Mouse (Mus musculus) hindbrain, embryonic 11.5 days (tissue): ENCODE data around the gene Wrap73. TPM values are rescaled to one million over a fixed set of nuclear protein-coding genes. Genes with fewer than 3 reads are reported as not detected.
A peak's percentile ranks its signal among the peaks of the same experiment; 100 is the strongest.

Source experiments
- ATAC-seq: fragments of 200-750 bp; cut with Nextera tagmentation; 2 replicates; pipeline ENCODE4 v1.8.0; 2017; ENCODE audit warnings: mild to moderate bottlenecking, moderate TSS enrichment, moderate library complexity; ENCODE audit not compliant: low FRiP score
- DNase-seq: peaks from one replicate; pipeline ENCODE4 v3.0.0-alpha.2; 2015; ENCODE audit warnings: low spot score
- H3K27ac ChIP-seq: fragments of 300-500 bp; sonication (generic); 2 replicates; pipeline ENCODE4 v1.5.1; 2014; ENCODE audit warnings: mild to moderate bottlenecking, low read depth, low read length
- H3K27me3 ChIP-seq: fragments of 300-500 bp; sonication (generic); 2 replicates; pipeline ENCODE4 v1.6.1; 2014; ENCODE audit warnings: mild to moderate bottlenecking, low read length, moderate library complexity, mixed read lengths; ENCODE audit not compliant: control insufficient read depth, insufficient read depth
- H3K36me3 ChIP-seq: fragments of 300-500 bp; sonication (generic); 2 replicates; pipeline ENCODE4 v1.6.1; 2014; ENCODE audit warnings: mild to moderate bottlenecking, low read length, moderate library complexity, mixed read lengths; ENCODE audit not compliant: control insufficient read depth, insufficient read depth
- H3K4me1 ChIP-seq: fragments of 300-500 bp; sonication (generic); replicated peaks from 2 replicates; pipeline ENCODE4 v1.6.1; 2014; ENCODE audit warnings: low read length, mixed read lengths; ENCODE audit not compliant: control insufficient read depth, insufficient read depth
- H3K4me2 ChIP-seq: fragments of 300-500 bp; sonication (generic); replicated peaks from 2 replicates; pipeline ENCODE4 v1.6.1; 2014; ENCODE audit warnings: mild to moderate bottlenecking, low read depth, low read length
- H3K4me3 ChIP-seq: fragments of 300-500 bp; sonication (generic); 2 replicates; pipeline ENCODE4 v1.5.1; 2014; ENCODE audit warnings: low read depth, low read length
- H3K9ac ChIP-seq: fragments of 300-500 bp; sonication (generic); 2 replicates; pipeline ENCODE4 v1.6.1; 2014; ENCODE audit warnings: low read depth, low read length
- H3K9me3 ChIP-seq: fragments of 300-500 bp; sonication (generic); 2 replicates; pipeline ENCODE4 v1.6.1; 2016; ENCODE audit warnings: low read length; ENCODE audit not compliant: control insufficient read depth
- WGBS: fragments of 180-500 bp; shearing (Covaris S2); extraction: QIAGEN DNeasy Blood & Tissue Kit; methylation state at CpG from one replicate; pipeline ENCODE4 v1.1.7; 2014; 5-methylcytosine and 5-hydroxymethylcytosine counted together
- polyA plus RNA-seq: library from polyadenylated mRNA; unstranded; fragments of >200 nt; fragmentation: Nextera tagmentation; extraction: Ambion mirVana; gene quantifications from 2 replicates; pipeline ENCODE4 v1.2.1, GENCODE M21; 2014

Gene Wrap73
- polyA plus RNA-seq, 1 experiment from 2014 or later: 45.9 TPM

DNA sequence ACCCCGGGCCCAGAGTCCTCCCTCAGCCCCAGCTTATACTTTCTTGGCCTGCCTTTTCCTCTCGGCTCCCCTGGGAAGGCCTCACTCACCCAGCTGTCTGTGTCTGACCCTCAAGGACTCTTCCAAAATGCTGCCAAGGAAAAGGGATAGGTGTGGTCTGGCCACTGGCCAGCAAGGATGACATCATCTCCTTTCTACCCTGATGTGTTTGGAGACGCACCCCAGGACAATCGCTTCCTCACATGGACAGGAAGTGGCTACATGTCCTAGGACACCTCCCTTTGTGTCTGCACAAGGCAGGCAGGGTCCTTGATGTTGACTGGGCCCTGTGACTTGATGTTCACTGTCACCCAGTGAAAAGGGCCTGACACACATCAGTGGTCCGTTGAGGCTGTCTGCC is 63.2 kb downstream of the Wrap73 start:
- no peak for DNase-seq
- Histone ChIP-seq H3K9ac (no peak overlapping the region), H3K4me3 (no peak overlapping the region), H3K36me3 (no peaks in the 10 kb centered on the region), H3K27ac (no peak overlapping the region), H3K27me3 (no peaks in the 10 kb centered on the region), H3K4me2 (no peak overlapping the region), H3K9me3 (no peaks in the 10 kb centered on the region), H3K4me1 (peaks cover 3% of the 10 kb centered on the region; the same call in 1 of the 2 replicates)
- WGBS: 81% methylated on average over 5 of the region's 5 CpGs
- ATAC-seq: no peak

- 16% methylated on average over 5 of the region's 5 CpGs for WGBS
- H3K27ac ChIP-seq: no peak overlapping the region
- H3K4me3 ChIP-seq: no peak overlapping the region
- no peaks in the 10 kb centered on the region for H3K9me3 ChIP-seq
- H3K36me3 ChIP-seq: no peaks in the 10 kb centered on the region
- no peaks in the 10 kb centered on the region for H3K27me3 ChIP-seq
- DNase-seq (peak; percentile 85), ATAC-seq (0 out of 2 replicates have a peak, but pooled peaks have one; percentile 35)
- H3K4me2 ChIP-seq: no peak overlapping the region
- no peak overlapping the region for H3K9ac ChIP-seq
- peaks cover 3% of the 10 kb centered on the region; the same call in 1 of the 2 replicates for H3K4me1 ChIP-seq
These were observed 65.1 kb downstream of the Wrap73 start for GRCm38 (mm10) chr4:154207261-154207660.

DNA sequence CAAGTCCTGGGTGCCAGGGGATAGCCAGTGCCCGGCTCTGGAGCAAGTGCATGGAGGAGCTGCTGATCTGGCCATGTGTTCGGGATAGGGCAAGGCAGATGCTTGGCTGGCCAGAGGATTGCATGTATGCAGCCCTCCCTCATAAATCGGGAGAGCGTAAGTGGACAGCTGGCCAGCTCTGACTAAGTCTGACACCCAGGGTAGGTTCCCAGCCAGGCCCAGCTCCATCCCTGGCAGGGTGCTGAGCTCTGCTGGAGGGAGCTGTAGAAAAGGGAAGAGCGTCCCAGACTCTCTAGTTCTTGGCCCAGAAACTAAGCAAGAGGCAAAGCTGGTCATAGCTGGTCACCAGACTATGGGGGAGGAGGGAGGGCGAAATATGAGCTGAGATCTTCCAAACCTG is 66.9 kb downstream of the Wrap73 start:
- Histone ChIP-seq H3K4me3 (no peak overlapping the region), H3K9me3 (no peaks in the 10 kb centered on the region), H3K36me3 (no peaks in the 10 kb centered on the region), H3K4me2 (no peak overlapping the region), H3K27me3 (no peaks in the 10 kb centered on the region), H3K9ac (no peak overlapping the region), H3K27ac (no peak overlapping the region), H3K4me1 (peaks cover 3% of the 10 kb centered on the region; the same call in 1 of the 2 replicates)
- 75% methylated on average over 6 of the region's 6 CpGs for WGBS
- DNase-seq (no peak), ATAC-seq (no peak)

- 12% methylated on average over 3 of the region's 3 CpGs for WGBS
- H3K36me3 ChIP-seq: no peaks in the 10 kb centered on the region
- no peak for ATAC-seq
- no peak overlapping the region for H3K4me2 ChIP-seq
- H3K9me3 ChIP-seq: no peaks in the 10 kb centered on the region
- H3K9ac ChIP-seq: no peak overlapping the region
- no peak overlapping the region for H3K4me3 ChIP-seq
- H3K27me3 ChIP-seq: no peaks in the 10 kb centered on the region
- H3K4me1 ChIP-seq: peaks cover 3% of the 10 kb centered on the region; the same call in 1 of the 2 replicates
- DNase-seq: no peak
- no peak overlapping the region for H3K27ac ChIP-seq
These were observed 67.7 kb downstream of the Wrap73 start for GRCm38 (mm10) chr4:154209825-154210224.

DNA sequence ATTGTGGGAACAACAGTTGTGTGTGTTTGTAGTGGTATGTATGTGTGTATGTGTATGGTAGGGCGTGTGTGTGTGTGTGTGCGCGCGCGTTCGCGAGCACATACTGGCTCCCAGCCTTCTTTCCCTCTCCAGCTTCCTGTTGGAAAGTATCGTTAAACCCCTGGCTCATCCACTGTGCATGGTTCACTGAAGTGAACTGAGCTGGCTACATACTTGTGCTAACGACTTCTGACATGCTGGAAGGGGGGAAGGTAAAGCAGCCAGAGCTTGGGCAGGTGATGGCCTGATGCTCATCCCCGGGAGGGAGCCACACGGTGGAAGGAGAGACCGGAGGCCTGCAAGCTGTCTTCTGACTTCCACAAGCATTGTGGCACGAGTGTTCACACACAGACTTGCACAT is 69.3 kb downstream of the Wrap73 start:
- H3K4me2 ChIP-seq: no peak overlapping the region
- no peak overlapping the region for H3K27ac ChIP-seq
- H3K36me3 ChIP-seq: no peaks in the 10 kb centered on the region
- ATAC-seq (no peak), DNase-seq (no peak)
- no peaks in the 10 kb centered on the region for H3K27me3 ChIP-seq
- no peak overlapping the region for H3K4me3 ChIP-seq
- no peak overlapping the region for H3K9ac ChIP-seq
- H3K4me1 ChIP-seq: peaks cover 3% of the 10 kb centered on the region; the same call in 1 of the 2 replicates
- no peaks in the 10 kb centered on the region for H3K9me3 ChIP-seq
- WGBS: 87% methylated on average over 13 of the region's 13 CpGs

DNA sequence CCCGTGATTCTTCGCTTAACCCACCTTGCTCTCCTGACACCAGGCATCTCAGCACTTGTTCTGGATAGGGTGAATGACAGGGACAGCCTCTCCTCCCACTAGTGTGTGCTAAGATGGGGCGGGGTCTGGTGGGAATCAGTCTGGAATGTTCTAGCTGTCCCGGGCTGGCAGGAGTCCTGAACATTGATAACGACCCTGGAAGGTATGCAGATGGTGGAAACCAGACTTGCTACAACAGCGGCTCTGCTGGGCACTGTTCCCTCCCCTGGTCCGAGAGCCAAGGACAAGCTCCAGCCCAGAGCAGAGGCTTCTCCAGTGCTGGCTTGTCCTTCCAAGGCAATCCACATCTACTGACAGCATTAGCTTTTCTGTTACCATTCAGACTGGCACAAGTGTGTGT is 71.4 kb downstream of the Wrap73 start:
- H3K4me3 ChIP-seq: no peak overlapping the region
- H3K27ac ChIP-seq: no peak overlapping the region
- no peak overlapping the region for H3K9ac ChIP-seq
- ATAC-seq (no peak), DNase-seq (no peak)
- 79% methylated on average over 7 of the region's 7 CpGs for WGBS
- H3K4me2 ChIP-seq: no peak overlapping the region
- no peaks in the 10 kb centered on the region for H3K36me3 ChIP-seq
- no peaks in the 10 kb centered on the region for H3K27me3 ChIP-seq
- no peaks in the 10 kb centered on the region for H3K9me3 ChIP-seq
- peaks cover 3% of the 10 kb centered on the region; the same call in 1 of the 2 replicates for H3K4me1 ChIP-seq

DNA sequence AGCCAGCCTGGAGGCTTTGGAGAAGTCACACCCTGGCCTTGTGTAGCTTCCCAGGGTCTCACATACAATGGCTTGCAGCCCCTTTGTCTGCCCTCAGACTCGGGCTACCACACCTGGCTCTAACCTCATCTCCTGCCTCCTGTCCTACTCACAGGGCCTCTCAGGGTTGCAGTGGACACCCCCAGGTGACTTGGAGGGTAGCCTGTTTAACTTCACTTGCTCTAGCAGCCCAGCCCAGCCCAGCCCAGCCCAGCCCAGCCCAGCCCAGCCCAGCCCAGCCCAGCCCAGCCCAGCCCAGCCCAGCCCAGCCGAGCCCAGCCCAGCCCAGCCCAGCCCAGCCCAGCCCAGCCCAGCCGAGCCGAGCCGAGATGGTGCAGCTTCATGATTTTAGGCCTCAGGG is 71.9 kb downstream of the Wrap73 start:
- H3K9me3 ChIP-seq: no peaks in the 10 kb centered on the region
- H3K4me2 ChIP-seq: no peak overlapping the region
- H3K9ac ChIP-seq: no peak overlapping the region
- H3K36me3 ChIP-seq: no peaks in the 10 kb centered on the region
- 27% methylated on average over 5 of the region's 5 CpGs for WGBS
- H3K27ac ChIP-seq: no peak overlapping the region
- H3K4me3 ChIP-seq: no peak overlapping the region
- H3K27me3 ChIP-seq: no peaks in the 10 kb centered on the region
- DNase-seq (no peak), ATAC-seq (no peak)
- peaks cover 3% of the 10 kb centered on the region; the same call in 1 of the 2 replicates for H3K4me1 ChIP-seq

Other genes with a start within 250 kb of the Wrap73 start
- 112 and 115 TPM in 2 replicates for gene A430005L14Rik, start 185.1 kb upstream of the Wrap73 start, polyA plus RNA-seq
- gene Dffb, start 167.2 kb upstream of the Wrap73 start, polyA plus RNA-seq: 10.7 and 11.4 TPM in 2 replicates
- gene Cep104, start 167.2 kb upstream of the Wrap73 start, polyA plus RNA-seq: 16.8 and 19.7 TPM in 2 replicates
- 11.8 and 14.2 TPM in 2 replicates for gene Lrrc47, start 130.6 kb upstream of the Wrap73 start, polyA plus RNA-seq
- 9.7 and 9.8 TPM in 2 replicates for gene Smim1, start 116.1 kb upstream of the Wrap73 start, polyA plus RNA-seq
- not detected in 2 replicates for gene Ccdc27, start 99.7 kb upstream of the Wrap73 start, polyA plus RNA-seq
- 1.6 and 2.2 TPM in 2 replicates for gene Trp73, start 2.2 kb upstream of the Wrap73 start, polyA plus RNA-seq
- 139 and 141 TPM in 2 replicates for gene Tprgl, start 18.3 kb downstream of the Wrap73 start, polyA plus RNA-seq
- 14.9 and 18.2 TPM in 2 replicates for gene Megf6, start 28.4 kb downstream of the Wrap73 start, polyA plus RNA-seq
- 2.5 and 2.9 TPM in 2 replicates for gene Arhgef16, start 159.3 kb downstream of the Wrap73 start, polyA plus RNA-seq
- not detected in 2 replicates for gene B230104I21Rik, start 193.8 kb downstream of the Wrap73 start, polyA plus RNA-seq